Mouse (Mus musculus) erythroblast, adult 5-6 weeks (primary cell): ENCODE data around the gene Zbtb32. TPM values are rescaled to one million over a fixed set of nuclear protein-coding genes. Genes with fewer than 3 reads are reported as not detected.

ENCODE experiments used
- ATAC-seq: replicated peaks from 2 replicates; pipeline ENCODE4 v1.8.0; 2016; ENCODE audit warnings: moderate number of reproducible peaks, mild to moderate bottlenecking, moderate TSS enrichment, inconsistent platforms; ENCODE audit not compliant: poor library complexity, low FRiP score, severe bottlenecking
- total RNA-seq, 2 experiments: library from RNA; stranded (forward) in 1 of 2; stranded (reverse) in 1 of 2; fragments of 150-400 nt in 1 of 2; fragments of 200-764, 138-1000 nt in 1 of 2; gene quantifications; 2 replicates each; pipeline versions ENCODE4 v1.2.3 to v1.2.4; 2015 to 2017; ENCODE audit warnings: low replicate concordance in 2 of 2

Zbtb32 gene
- total RNA-seq, 2 experiments from 2014 or later = not detected

GRCm38 (mm10) chr7:30579950-30580349, 18.8 kb downstream of the Zbtb32 start:
- no peak for ATAC-seq

- peak; percentile 89 for ATAC-seq
Measured at GRCm38 (mm10) chr7:30572969-30573368, 25.7 kb downstream of the Zbtb32 start.

- peak; percentile 48 for ATAC-seq
Measured at GRCm38 (mm10) chr7:30572389-30572788, 26.3 kb downstream of the Zbtb32 start.

GRCm38 (mm10) chr7:30567555-30567954, 31.2 kb downstream of the Zbtb32 start:
- ATAC-seq = no peak

GRCm38 (mm10) chr7:30566033-30566432, 32.7 kb downstream of the Zbtb32 start:
- no peak for ATAC-seq

GRCm38 (mm10) chr7:30564970-30565571, 33.6 kb downstream of the Zbtb32 start, which contains the start of gene Igflr1:
Gene Igflr1, plus strand, starts transcription at chr7:30565427.
- no peak for ATAC-seq

- peak; percentile 16 for ATAC-seq
Measured at GRCm38 (mm10) chr7:30563906-30564280, 34.8 kb downstream of the Zbtb32 start.

- ATAC-seq = peak; percentile 75
Measured at GRCm38 (mm10) chr7:30563117-30563905, 35.4 kb downstream of the Zbtb32 start, which contains the start of the genes U2af1l4, Gm49396 and Psenen. Gene U2af1l4, plus strand, starts transcription at chr7:30563301. Gene Gm49396, plus strand, starts transcription at chr7:30563344. Gene Psenen, minus strand, starts transcription at chr7:30563627.

- peak; percentile 17 for ATAC-seq
Measured at GRCm38 (mm10) chr7:30562526-30563116, 36.1 kb downstream of the Zbtb32 start.

- ATAC-seq = no peak
Measured at GRCm38 (mm10) chr7:30560296-30560695, 38.4 kb downstream of the Zbtb32 start.

- peak; percentile 71 for ATAC-seq
Measured at GRCm38 (mm10) chr7:30559443-30559954, 39.2 kb downstream of the Zbtb32 start, which contains the start of gene Lin37. Gene Lin37, minus strand, starts transcription at chr7:30559838.

GRCm38 (mm10) chr7:30558656-30559442, 39.9 kb downstream of the Zbtb32 start:
- peak; percentile 50 for ATAC-seq

- ATAC-seq = no peak
Measured at GRCm38 (mm10) chr7:30557901-30558514, 40.7 kb downstream of the Zbtb32 start.

- ATAC-seq = no peak
Measured at GRCm38 (mm10) chr7:30556894-30557536, 41.7 kb downstream of the Zbtb32 start.

- no peak for ATAC-seq
Measured at GRCm38 (mm10) chr7:30553810-30554584, 44.7 kb downstream of the Zbtb32 start.

GRCm38 (mm10) chr7:30553021-30553589, 45.6 kb downstream of the Zbtb32 start:
- ATAC-seq = peak; percentile 19; the same call in 1 of the 2 replicates
